ENCODE assay signal across 30 mouse cellular contexts in genomic region chr5:70323651-70324050, GRCm38 (mm10).
DNase-seq lines count a peak whose midpoint lies in the region; ATAC-seq and TF ChIP-seq lines count a peak whose summit lies in the region.
"Had no signal": no experiment of that assay in that cellular context is flagged by ENCODE, and none has a peak within 500 bp of the region (broad histone marks: within the 10 kb centered on the region; RNA-seq: fewer than 3 reads in every experiment).

No protein-coding gene starts in this region.

- no peaks in the 10 kb centered on the region for H3K4me1 ChIP-seq in liver, postnatal 0 days (ENCODE audit: insufficient read depth)
- H3K4me1 ChIP-seq: embryonic facial prominence, embryonic 12.5 days; embryonic facial prominence, embryonic 15.5 days; forebrain, embryonic 12.5 days; forebrain, embryonic 15.5 days; heart, embryonic 10.5 days; heart, embryonic 13.5 days had no signal

- H3K9me3 ChIP-seq in liver, postnatal 0 days (ENCODE audit: low read length), result no peaks in the 10 kb centered on the region
- H3K9me3 ChIP-seq: embryonic facial prominence, embryonic 12.5 days; embryonic facial prominence, embryonic 15.5 days; forebrain, embryonic 12.5 days; forebrain, embryonic 15.5 days; G1E; heart, embryonic 10.5 days; heart, embryonic 13.5 days had no signal

- TF ChIP-seq EP300 in liver, postnatal 0 days (IDR thresholded peaks at IDR 0.05; ENCODE audit: low read depth), result no peak

- no peaks in the 10 kb centered on the region for H3K36me3 ChIP-seq in liver, postnatal 0 days (replicated peaks; ENCODE audit: insufficient read depth, low read length)
- H3K36me3 ChIP-seq: embryonic facial prominence, embryonic 12.5 days; embryonic facial prominence, embryonic 15.5 days; forebrain, embryonic 12.5 days; forebrain, embryonic 15.5 days; G1E; heart, embryonic 10.5 days; heart, embryonic 13.5 days had no signal

- no peak overlapping the region for H3K4me2 ChIP-seq in liver, postnatal 0 days (ENCODE audit: low read depth, low read length)
- H3K4me2 ChIP-seq: embryonic facial prominence, embryonic 12.5 days; embryonic facial prominence, embryonic 15.5 days; forebrain, embryonic 12.5 days; forebrain, embryonic 15.5 days; heart, embryonic 13.5 days; hindbrain, embryonic 14.5 days had no signal

- no peak for TF ChIP-seq CTCF in layer of hippocampus, adult 2 months (conservative IDR thresholded peaks at IDR 0.05)
- no peak for TF ChIP-seq CTCF in liver, postnatal 0 days (IDR thresholded peaks at IDR 0.05; ENCODE audit: low read depth)

- no peak overlapping the region for H3K9ac ChIP-seq in liver, postnatal 0 days (replicated peaks)
- H3K9ac ChIP-seq: embryonic facial prominence, embryonic 12.5 days; embryonic facial prominence, embryonic 15.5 days; forebrain, embryonic 12.5 days; forebrain, embryonic 15.5 days; heart, embryonic 13.5 days; hindbrain, embryonic 14.5 days had no signal

- no peak overlapping the region for H3K4me3 ChIP-seq in layer of hippocampus, adult 2 months
- no peak overlapping the region for H3K4me3 ChIP-seq in liver, postnatal 0 days (ENCODE audit: low read depth, low read length)
- H3K4me3 ChIP-seq: embryonic facial prominence, embryonic 12.5 days; embryonic facial prominence, embryonic 15.5 days; forebrain, embryonic 12.5 days; forebrain, embryonic 15.5 days; heart, adult 2 months; heart, embryonic 10.5 days; heart, embryonic 13.5 days had no signal

- H3K27me3 ChIP-seq in liver, postnatal 0 days (ENCODE audit: insufficient read depth, low read length), result no peaks in the 10 kb centered on the region
- H3K27me3 ChIP-seq: CH12.LX; embryonic facial prominence, embryonic 12.5 days; embryonic facial prominence, embryonic 15.5 days; forebrain, embryonic 12.5 days; forebrain, embryonic 15.5 days; heart, embryonic 13.5 days; Patski had no signal

- peak; percentile 0 to 4 for DNase-seq in frontal cortex, postnatal 36 days (ENCODE audit: low spot score in 2 of 2)
- no peak for DNase-seq in frontal cortex, postnatal 14 days (ENCODE audit: low spot score in 2 of 2)
- peak; percentile 10 to 16 for DNase-seq in layer of hippocampus, adult 2 months (ENCODE audit: low spot score in 2 of 2)
- no peak for DNase-seq in layer of hippocampus, postnatal 25 days (ENCODE audit: extremely low spot score in 1 of 2, low spot score in 1 of 2)
- DNase-seq in liver, postnatal 0 days, result no peak
- DNase-seq in liver, result no peak
- DNase-seq: adrenal gland, postnatal 10 days; adrenal gland, postnatal 36 days; B cell, adult 2 months; cerebellum, adult 11 months; cerebellum, adult 2 months; cerebellum, adult 9-11 months; cerebellum, postnatal 25 days; gastrocnemius, postnatal 10 days; gastrocnemius, postnatal 36 days; heart, adult 2 months; heart, postnatal 14 days; heart, postnatal 4 days had no signal

- peak; percentile 79 for ATAC-seq in liver, postnatal 0 days
- ATAC-seq: forebrain, embryonic 15.5 days; hindbrain, postnatal 0 days; inflammation-experienced regulatory T-cells, adult 6 months; Patski had no signal

- peak overlapping the region; percentile 40; the same call in 1 of the 2 replicates for H3K27ac ChIP-seq in layer of hippocampus, adult 2 months
- H3K27ac ChIP-seq in liver, postnatal 0 days (ENCODE audit: low read depth), result no peak overlapping the region
- H3K27ac ChIP-seq: embryonic facial prominence, embryonic 12.5 days; embryonic facial prominence, embryonic 15.5 days; forebrain, embryonic 12.5 days; forebrain, embryonic 15.5 days; heart, adult 2 months; heart, embryonic 10.5 days; heart, embryonic 13.5 days; hindbrain, embryonic 14.5 days; hindbrain, postnatal 0 days had no signal

Comparison
In these comparisons a context has a peak if more than half of its experiments do, and no peak if none do; other contexts are left out.
1. DNase-seq: peak in frontal cortex, postnatal 36 days (2 of 2) and layer of hippocampus, adult 2 months (2 of 2); none in frontal cortex, postnatal 14 days (0 of 2), layer of hippocampus, postnatal 25 days (0 of 2), liver, postnatal 0 days (single experiment) and liver (single experiment).